Mouse (Mus musculus): ENCODE measurements around the gene Gstp1. TPM values are rescaled to one million over a fixed set of nuclear protein-coding genes. Genes with fewer than 3 reads are reported as not detected.

Gene Gstp1
- total and polyA plus RNA-seq, 2 experiments from 2014 or later, result 266 to 440 TPM

- 61% methylated on average over 5 of the region's 5 CpGs for WGBS
- Histone ChIP-seq H3K4me2 (ENCODE audit: low read depth, low read length) (no peak overlapping the region), H3K9ac (replicated peaks; ENCODE audit: low read depth, low read length) (no peak overlapping the region), H3K4me1 (ENCODE audit: control insufficient read depth, insufficient read depth) (peaks cover 39% of the 10 kb centered on the region), H3K36me3 (replicated peaks; ENCODE audit: control insufficient read depth, insufficient read depth, low read length) (peaks cover 11% of the 10 kb centered on the region), H3K9me3 (replicated peaks; ENCODE audit: control insufficient read depth, low read length) (no peaks in the 10 kb centered on the region), H3K27me3 (ENCODE audit: control insufficient read depth, insufficient read depth, low read length) (no peaks in the 10 kb centered on the region), H3K27ac (ENCODE audit: low read depth) (peak overlapping the region; percentile 95), H3K4me3 (ENCODE audit: low read depth, low read length) (no peak overlapping the region)
- ATAC-seq (ENCODE audit: insufficient read depth, low read depth) (no peak), DNase-seq (ENCODE audit: low spot score) (no peak)
- TF ChIP-seq CTCF (IDR thresholded peaks at IDR 0.05; ENCODE audit: low read depth) (no peak), EP300 (IDR thresholded peaks at IDR 0.05; ENCODE audit: low read depth) (no peak)
Observed at GRCm38 (mm10) chr19:4001752-4002151, 36.0 kb downstream of the Gstp1 start.

DNA sequence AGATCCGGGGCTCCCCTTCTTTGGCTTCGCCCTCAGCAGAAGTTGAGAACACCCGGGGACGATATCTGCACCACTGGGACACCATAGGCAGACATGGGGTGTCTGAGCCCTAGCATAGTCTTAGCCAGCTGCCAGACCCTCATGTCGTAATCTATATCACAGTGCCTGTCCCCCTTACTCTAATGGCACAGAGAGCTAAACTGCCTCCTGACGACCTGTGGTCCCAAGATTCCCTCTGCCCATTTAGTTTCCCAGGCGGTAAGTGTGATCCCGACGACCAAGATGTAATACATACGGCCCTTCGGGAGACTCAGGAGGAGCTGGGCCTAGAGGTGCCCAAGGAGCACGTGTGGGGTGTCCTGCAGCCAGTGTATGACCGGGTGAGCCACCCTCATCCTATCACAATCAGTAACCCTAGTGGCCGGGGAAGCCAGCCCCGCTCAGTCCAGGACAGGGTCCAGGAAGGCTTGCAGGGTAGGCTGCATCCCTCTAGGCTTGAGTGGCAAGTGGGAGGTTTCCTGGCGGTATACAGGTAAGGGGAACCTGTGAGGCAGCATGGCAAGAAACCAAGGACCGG is 36.7 kb downstream of the Gstp1 start:
- Histone ChIP-seq H3K36me3 (replicated peaks; ENCODE audit: control insufficient read depth, insufficient read depth, low read length) (peaks cover 4% of the 10 kb centered on the region; the same call in 1 of the 2 replicates), H3K4me1 (ENCODE audit: control insufficient read depth, insufficient read depth) (peaks cover 39% of the 10 kb centered on the region), H3K4me3 (ENCODE audit: low read depth, low read length) (peak overlapping the region; percentile 67), H3K9ac (replicated peaks; ENCODE audit: low read depth, low read length) (peak overlapping the region; percentile 54), H3K27me3 (ENCODE audit: control insufficient read depth, insufficient read depth, low read length) (no peaks in the 10 kb centered on the region), H3K9me3 (replicated peaks; ENCODE audit: control insufficient read depth, low read length) (no peaks in the 10 kb centered on the region), H3K4me2 (ENCODE audit: low read depth, low read length) (peak overlapping the region; percentile 74), H3K27ac (ENCODE audit: low read depth) (peak overlapping the region; percentile 95)
- DNase-seq (ENCODE audit: low spot score) (no peak), ATAC-seq (ENCODE audit: insufficient read depth, low read depth) (no peak)
- TF ChIP-seq CTCF (IDR thresholded peaks at IDR 0.05; ENCODE audit: low read depth) (no peak), EP300 (IDR thresholded peaks at IDR 0.05; ENCODE audit: low read depth) (no peak)
- WGBS, result 18% methylated on average over 17 of the region's 17 CpGs

DNA sequence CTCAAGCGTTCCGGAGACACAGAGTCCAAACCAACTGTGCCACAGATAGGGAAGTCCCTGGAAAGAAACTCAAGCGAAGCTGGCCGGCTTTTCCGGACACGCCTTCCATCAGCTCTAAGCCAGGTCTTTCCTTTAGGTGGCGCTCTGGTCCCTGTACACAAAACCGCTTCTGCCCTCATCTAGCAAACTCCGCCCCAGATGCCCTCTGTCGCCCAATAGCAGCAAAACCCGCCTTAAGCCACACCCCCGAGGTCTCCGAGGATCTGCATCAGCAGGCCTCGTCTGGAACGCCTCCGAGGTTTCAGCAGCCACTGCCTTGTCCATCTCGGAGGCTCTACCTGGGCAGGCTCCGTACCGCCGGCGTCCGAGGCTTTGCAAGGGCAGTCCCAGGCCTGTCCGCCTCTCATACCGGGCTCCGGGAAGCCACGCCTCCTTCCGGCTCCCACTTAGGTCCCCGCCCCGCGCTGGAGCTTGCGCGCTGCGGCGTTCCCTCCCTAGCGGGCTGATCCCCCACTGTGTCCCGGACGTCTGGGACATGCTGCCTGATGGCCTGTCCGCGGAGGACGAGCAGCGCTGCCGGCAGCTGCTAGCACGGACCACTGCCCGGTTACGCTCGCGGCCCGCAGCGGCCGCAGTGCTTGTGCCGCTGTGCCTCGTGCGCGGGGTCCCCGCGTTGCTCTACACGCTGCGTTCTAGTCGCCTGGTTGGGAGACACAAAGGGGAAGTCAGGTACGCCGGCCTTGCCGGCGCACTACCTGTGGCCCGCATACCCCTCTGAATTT is 37.5 kb downstream of the Gstp1 start, which contains the start of the genes Nudt8 and Gm49405:
Nudt8 (plus strand) TSS at position 462 of the 782 bp plus-strand sequence.
Gm49405 (plus strand) TSS at position 508 of the 782 bp plus-strand sequence.
- ATAC-seq (ENCODE audit: insufficient read depth, low read depth), result peak; percentile 84
- Histone ChIP-seq H3K9ac (replicated peaks; ENCODE audit: low read depth, low read length) (peak within 1 kb of the TSS; percentile 54), H3K4me1 (ENCODE audit: control insufficient read depth, insufficient read depth) (peaks cover 39% of the 10 kb centered on the region), H3K36me3 (replicated peaks; ENCODE audit: control insufficient read depth, insufficient read depth, low read length) (no peaks in the 10 kb centered on the region), H3K9me3 (replicated peaks; ENCODE audit: control insufficient read depth, low read length) (no peaks in the 10 kb centered on the region), H3K27ac (ENCODE audit: low read depth) (peak within 1 kb of the TSS; percentile 95), H3K4me2 (ENCODE audit: low read depth, low read length) (peak within 1 kb of the TSS; percentile 74), H3K4me3 (ENCODE audit: low read depth, low read length) (peak within 1 kb of the TSS; percentile 67), H3K27me3 (ENCODE audit: control insufficient read depth, insufficient read depth, low read length) (no peaks in the 10 kb centered on the region)
- DNase-seq (ENCODE audit: low spot score), result peak; percentile 98
- WGBS, result under 1% methylated on average over 61 of the region's 64 CpGs
- no peak for TF ChIP-seq EP300 (IDR thresholded peaks at IDR 0.05; ENCODE audit: low read depth)
- TF ChIP-seq CTCF (IDR thresholded peaks at IDR 0.05; ENCODE audit: low read depth), result peak; percentile 76

GRCm38 (mm10) chr19:3999121-3999730 is 38.6 kb downstream of the Gstp1 start:
- no peaks in the 10 kb centered on the region for H3K36me3 ChIP-seq (replicated peaks; ENCODE audit: control insufficient read depth, insufficient read depth, low read length)
- 81% methylated on average over 9 of the region's 9 CpGs for WGBS
- no peak for ATAC-seq (ENCODE audit: insufficient read depth, low read depth)
- TF ChIP-seq CTCF (IDR thresholded peaks at IDR 0.05; ENCODE audit: low read depth), result no peak
- TF ChIP-seq EP300 (IDR thresholded peaks at IDR 0.05; ENCODE audit: low read depth), result no peak
- no peak overlapping the region for H3K4me3 ChIP-seq (ENCODE audit: low read depth, low read length)
- peaks cover 28% of the 10 kb centered on the region for H3K4me1 ChIP-seq (ENCODE audit: control insufficient read depth, insufficient read depth)
- H3K27me3 ChIP-seq (ENCODE audit: control insufficient read depth, insufficient read depth, low read length), result no peaks in the 10 kb centered on the region
- no peak overlapping the region for H3K9ac ChIP-seq (replicated peaks; ENCODE audit: low read depth, low read length)
- no peak for DNase-seq (ENCODE audit: low spot score)
- no peak overlapping the region for H3K27ac ChIP-seq (ENCODE audit: low read depth)
- H3K9me3 ChIP-seq (replicated peaks; ENCODE audit: control insufficient read depth, low read length), result no peaks in the 10 kb centered on the region
- H3K4me2 ChIP-seq (ENCODE audit: low read depth, low read length), result peak overlapping the region; percentile 74

- DNase-seq (ENCODE audit: low spot score), result no peak
- Histone ChIP-seq H3K4me2 (ENCODE audit: low read depth, low read length) (no peak overlapping the region), H3K27ac (ENCODE audit: low read depth) (no peak overlapping the region), H3K36me3 (replicated peaks; ENCODE audit: control insufficient read depth, insufficient read depth, low read length) (no peaks in the 10 kb centered on the region), H3K4me3 (ENCODE audit: low read depth, low read length) (no peak overlapping the region), H3K9ac (replicated peaks; ENCODE audit: low read depth, low read length) (no peak overlapping the region), H3K9me3 (replicated peaks; ENCODE audit: control insufficient read depth, low read length) (no peaks in the 10 kb centered on the region), H3K27me3 (ENCODE audit: control insufficient read depth, insufficient read depth, low read length) (no peaks in the 10 kb centered on the region), H3K4me1 (ENCODE audit: control insufficient read depth, insufficient read depth) (peaks cover 21% of the 10 kb centered on the region)
- 69% methylated on average over 8 of the region's 8 CpGs for WGBS
- no peak for ATAC-seq (ENCODE audit: insufficient read depth, low read depth)
- TF ChIP-seq EP300 (IDR thresholded peaks at IDR 0.05; ENCODE audit: low read depth), result no peak
- no peak for TF ChIP-seq CTCF (IDR thresholded peaks at IDR 0.05; ENCODE audit: low read depth)
Observed at GRCm38 (mm10) chr19:3998335-3998734, 39.5 kb downstream of the Gstp1 start.

Data from heart, postnatal 0 days (tissue).